Mouse (Mus musculus): ENCODE measurements around the gene Tfap2a. TPM values are rescaled to one million over a fixed set of nuclear protein-coding genes. Genes with fewer than 3 reads are reported as not detected.

Tfap2a gene
- polyA plus RNA-seq, 1 experiment = 5.1 TPM

DNA sequence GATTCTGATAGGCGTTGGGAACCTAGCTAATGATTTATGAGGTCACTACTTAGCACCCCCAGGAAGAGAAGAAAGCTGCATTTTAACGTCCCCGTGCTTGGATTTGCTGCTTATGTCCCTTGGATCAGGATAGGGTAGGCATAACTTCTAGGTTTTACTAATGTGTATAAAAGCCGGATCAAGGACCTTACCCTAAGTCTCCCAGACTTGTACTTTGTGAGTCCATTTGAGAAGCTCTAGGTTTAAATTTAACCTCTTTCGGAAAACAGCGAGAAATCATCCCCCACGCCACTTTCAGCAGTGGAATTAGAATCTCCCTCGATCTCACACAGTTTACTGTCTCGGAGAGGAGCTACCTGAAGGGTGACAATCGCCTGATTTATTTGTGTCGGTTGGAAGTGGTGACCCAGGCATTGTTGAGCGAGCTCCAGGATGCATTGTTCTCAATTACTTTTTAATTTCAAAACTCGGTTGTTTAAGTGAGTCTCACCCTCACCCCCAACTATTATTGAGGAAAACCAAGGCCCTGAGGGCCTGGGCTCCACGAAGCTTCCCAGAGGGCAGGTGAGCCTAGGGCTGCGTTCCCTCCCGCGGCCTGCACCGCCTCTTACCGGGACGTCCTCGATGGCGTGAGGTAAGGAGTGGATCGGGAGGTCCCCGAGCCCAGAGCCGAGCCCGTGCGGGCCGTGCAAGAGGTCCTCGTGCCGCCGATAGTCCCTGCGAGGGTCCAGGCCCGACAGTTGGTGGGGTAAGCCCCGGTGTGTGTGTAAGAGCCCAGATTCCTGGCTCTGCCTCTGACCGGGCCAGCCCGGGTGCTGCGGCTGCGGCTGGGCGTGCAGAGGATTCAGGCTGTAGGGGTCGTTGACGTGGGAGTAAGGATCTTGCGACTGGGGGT, 10.2 kb downstream of the Tfap2a start:
- DNase-seq = no peak
- TF ChIP-seq POLR2A (IDR thresholded peaks at IDR 0.05; ENCODE audit: borderline replicate concordance, insufficient read depth, low read length) (no peak), CTCF (IDR thresholded peaks at IDR 0.05; ENCODE audit: borderline replicate concordance, insufficient read depth, low read depth, low read length) (no peak)
- H3K4me1 ChIP-seq (ENCODE audit: control insufficient read depth, insufficient read depth, low read length) = no peaks in the 10 kb centered on the region
- no peak overlapping the region for H3K4me3 ChIP-seq (replicated peaks; ENCODE audit: insufficient read depth, low read depth, low read length)
- WGBS = 2% methylated on average over 42 of the region's 42 CpGs
- no peak overlapping the region for H3K27ac ChIP-seq (ENCODE audit: insufficient read depth, low read length)
- H3K27me3 ChIP-seq (ENCODE audit: control insufficient read depth, insufficient read depth, low read length) = peaks cover 8% of the 10 kb centered on the region; the same call in 1 of the 2 replicates

DNA sequence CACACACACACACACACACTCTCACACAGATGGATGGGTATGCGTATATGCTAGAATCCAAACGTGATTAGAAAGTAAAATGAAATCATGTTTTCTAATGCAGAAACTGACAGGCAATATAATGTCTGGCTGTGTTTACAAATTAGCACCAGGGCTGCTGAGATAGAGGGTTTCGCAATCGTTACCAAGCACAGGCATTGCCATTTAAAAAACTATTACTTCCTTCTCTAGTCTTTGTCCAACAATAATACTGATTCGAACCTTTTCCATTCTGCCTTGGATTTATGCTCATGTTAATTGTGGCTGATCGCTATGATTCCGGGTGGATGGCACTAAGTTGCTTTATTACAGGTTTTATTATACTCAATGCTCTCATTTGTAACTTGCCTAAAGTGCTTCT, 12.3 kb downstream of the Tfap2a start:
- Histone ChIP-seq H3K4me3 (replicated peaks; ENCODE audit: insufficient read depth, low read depth, low read length) (no peak overlapping the region), H3K27ac (ENCODE audit: insufficient read depth, low read length) (no peak overlapping the region), H3K4me1 (ENCODE audit: control insufficient read depth, insufficient read depth, low read length) (no peaks in the 10 kb centered on the region), H3K27me3 (ENCODE audit: control insufficient read depth, insufficient read depth, low read length) (peaks cover 10% of the 10 kb centered on the region; the same call in 1 of the 2 replicates)
- 8% methylated on average over 7 of the region's 7 CpGs for WGBS
- DNase-seq = no peak
- TF ChIP-seq CTCF (IDR thresholded peaks at IDR 0.05; ENCODE audit: borderline replicate concordance, insufficient read depth, low read depth, low read length) = no peak
- no peak for TF ChIP-seq POLR2A (IDR thresholded peaks at IDR 0.05; ENCODE audit: borderline replicate concordance, insufficient read depth, low read length)

DNA sequence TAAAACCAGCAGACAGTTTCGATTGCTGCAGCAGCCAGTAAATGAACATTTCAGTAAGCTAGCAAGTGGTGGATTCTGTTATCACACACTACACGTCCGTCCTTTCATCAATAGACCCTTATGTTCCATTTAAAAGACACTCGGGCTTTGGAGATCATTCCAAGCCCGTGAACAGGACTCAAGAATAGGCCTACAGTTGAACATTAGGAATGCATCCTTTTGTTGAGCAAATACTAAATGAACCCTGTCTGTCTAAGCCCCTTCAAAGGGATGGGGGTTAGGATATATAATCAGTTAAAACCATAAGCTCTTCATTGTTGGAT, 14.6 kb downstream of the Tfap2a start:
- no peak for DNase-seq
- no peak overlapping the region for H3K4me3 ChIP-seq (replicated peaks; ENCODE audit: insufficient read depth, low read depth, low read length)
- 25% methylated on average over 5 of the region's 5 CpGs for WGBS
- no peak overlapping the region for H3K27ac ChIP-seq (ENCODE audit: insufficient read depth, low read length)
- TF ChIP-seq CTCF (IDR thresholded peaks at IDR 0.05; ENCODE audit: borderline replicate concordance, insufficient read depth, low read depth, low read length) (no peak), POLR2A (IDR thresholded peaks at IDR 0.05; ENCODE audit: borderline replicate concordance, insufficient read depth, low read length) (no peak)
- H3K27me3 ChIP-seq (ENCODE audit: control insufficient read depth, insufficient read depth, low read length) = peaks cover 14% of the 10 kb centered on the region; the same call in 1 of the 2 replicates
- H3K4me1 ChIP-seq (ENCODE audit: control insufficient read depth, insufficient read depth, low read length) = no peaks in the 10 kb centered on the region

DNA sequence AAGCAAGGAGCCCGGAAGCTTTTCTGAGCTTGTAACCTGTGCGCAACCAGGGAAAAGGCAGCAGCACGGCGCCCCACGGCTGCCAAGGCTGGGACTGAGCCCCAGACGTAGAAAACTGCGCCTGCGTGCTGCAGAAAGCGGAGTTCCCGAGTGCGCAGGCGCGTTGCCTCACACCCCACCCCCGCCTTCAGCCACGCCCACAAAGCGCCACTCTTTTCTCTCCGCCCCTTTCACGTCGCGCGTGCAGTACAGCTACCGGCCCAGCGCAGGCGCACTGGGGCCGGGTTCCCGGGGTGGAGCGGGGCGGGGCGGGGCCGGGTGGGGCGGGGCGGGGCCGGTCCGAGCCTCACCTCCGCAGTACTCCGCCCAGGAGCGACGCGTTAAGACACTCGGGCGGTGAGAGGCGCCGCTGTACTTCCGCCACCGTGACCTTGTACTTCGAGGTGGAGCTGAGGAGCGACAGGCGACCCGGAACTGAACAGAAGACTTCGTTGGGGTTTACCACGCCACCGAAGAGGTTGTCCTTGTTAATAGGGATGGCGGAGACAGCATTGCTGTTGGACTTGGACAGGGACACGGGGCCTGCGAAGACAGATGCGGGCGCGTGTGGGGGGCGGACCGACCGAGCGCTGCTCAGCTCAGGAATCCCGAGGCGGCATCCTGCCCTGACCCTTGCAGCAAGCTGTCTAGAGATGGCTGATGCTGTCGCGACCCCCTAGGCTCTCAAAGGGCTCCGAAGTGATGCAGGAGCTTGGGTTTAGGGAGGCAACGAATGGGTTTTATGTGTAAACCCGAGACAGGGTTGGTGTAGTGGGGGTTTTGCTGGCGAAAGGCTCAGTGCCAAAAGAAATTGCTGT, 15.2 kb downstream of the Tfap2a start:
- Histone ChIP-seq H3K27me3 (ENCODE audit: control insufficient read depth, insufficient read depth, low read length) (peaks cover 14% of the 10 kb centered on the region; the same call in 1 of the 2 replicates), H3K27ac (ENCODE audit: insufficient read depth, low read length) (0 out of 2 replicates have a peak overlapping the region, but pooled peaks have one; percentile 71), H3K4me3 (replicated peaks; ENCODE audit: insufficient read depth, low read depth, low read length) (peak overlapping the region; percentile 61), H3K4me1 (ENCODE audit: control insufficient read depth, insufficient read depth, low read length) (no peaks in the 10 kb centered on the region)
- 1% methylated on average over 65 of the region's 70 CpGs for WGBS
- peak; percentile 76 to 81 for DNase-seq
- TF ChIP-seq CTCF (IDR thresholded peaks at IDR 0.05; ENCODE audit: borderline replicate concordance, insufficient read depth, low read depth, low read length) = no peak
- peak; percentile 53; the same call in 1 of the 2 replicates for TF ChIP-seq POLR2A (IDR thresholded peaks at IDR 0.05; ENCODE audit: borderline replicate concordance, insufficient read depth, low read length)

DNA sequence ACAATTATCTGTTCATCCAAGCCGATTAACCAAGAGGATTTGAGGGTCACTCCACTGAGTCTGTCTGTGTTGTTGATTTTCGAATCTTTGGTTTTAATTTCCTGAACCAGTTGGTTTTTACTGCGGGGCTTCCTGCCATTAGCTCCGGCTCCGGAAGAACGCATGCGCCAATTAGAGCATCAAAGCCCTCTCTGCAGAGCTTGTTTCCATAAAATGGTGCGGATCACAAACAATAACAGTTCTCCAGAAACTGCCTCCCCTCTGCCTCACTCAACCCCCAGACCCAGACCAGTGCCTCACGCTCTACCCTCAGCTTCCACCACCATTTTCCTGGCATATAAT, 18.5 kb downstream of the Tfap2a start:
- no peak overlapping the region for H3K4me3 ChIP-seq (replicated peaks; ENCODE audit: insufficient read depth, low read depth, low read length)
- no peak for DNase-seq
- H3K4me1 ChIP-seq (ENCODE audit: control insufficient read depth, insufficient read depth, low read length) = no peaks in the 10 kb centered on the region
- 24% methylated on average over 9 of the region's 9 CpGs for WGBS
- TF ChIP-seq CTCF (IDR thresholded peaks at IDR 0.05; ENCODE audit: borderline replicate concordance, insufficient read depth, low read depth, low read length) (no peak), POLR2A (IDR thresholded peaks at IDR 0.05; ENCODE audit: borderline replicate concordance, insufficient read depth, low read length) (no peak)
- peaks cover 12% of the 10 kb centered on the region; the same call in 1 of the 2 replicates for H3K27me3 ChIP-seq (ENCODE audit: control insufficient read depth, insufficient read depth, low read length)
- no peak overlapping the region for H3K27ac ChIP-seq (ENCODE audit: insufficient read depth, low read length)

DNA sequence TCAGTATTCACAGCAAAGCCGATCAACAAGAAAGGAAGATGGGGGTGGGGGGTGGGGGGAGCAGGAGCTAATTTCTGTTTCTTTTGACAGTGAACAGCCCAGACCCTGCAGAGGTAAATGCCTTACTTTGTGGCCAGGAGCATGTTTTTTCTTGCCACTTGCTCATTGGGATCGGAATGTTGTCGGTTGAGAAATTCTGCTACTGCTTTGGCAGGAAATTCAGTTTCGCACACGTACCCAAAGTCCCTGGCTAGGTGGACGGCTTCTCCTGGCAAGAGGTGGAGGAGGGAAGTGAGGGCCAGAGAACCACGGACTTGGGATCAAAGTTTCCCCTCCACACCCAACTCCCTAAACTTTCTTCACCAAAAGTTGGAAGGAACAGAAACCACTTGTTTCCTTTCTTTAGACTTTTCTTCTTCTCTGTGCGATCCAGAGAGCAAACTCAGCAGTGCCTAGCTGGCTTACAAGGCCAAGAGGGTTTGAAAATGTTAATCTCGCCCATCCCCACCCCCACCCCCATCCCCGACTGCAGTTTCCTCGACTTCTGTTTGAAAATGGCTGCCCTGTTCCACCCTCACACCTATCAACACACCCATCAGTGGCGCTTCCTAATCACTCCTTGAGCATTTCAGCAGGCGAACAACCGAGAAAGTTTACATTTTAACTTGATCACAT, 19.0 kb downstream of the Tfap2a start:
- Histone ChIP-seq H3K27me3 (ENCODE audit: control insufficient read depth, insufficient read depth, low read length) (peaks cover 12% of the 10 kb centered on the region; the same call in 1 of the 2 replicates), H3K4me1 (ENCODE audit: control insufficient read depth, insufficient read depth, low read length) (no peaks in the 10 kb centered on the region), H3K27ac (ENCODE audit: insufficient read depth, low read length) (no peak overlapping the region), H3K4me3 (replicated peaks; ENCODE audit: insufficient read depth, low read depth, low read length) (no peak overlapping the region)
- DNase-seq = no peak
- 25% methylated on average over 14 of the region's 14 CpGs for WGBS
- TF ChIP-seq CTCF (IDR thresholded peaks at IDR 0.05; ENCODE audit: borderline replicate concordance, insufficient read depth, low read depth, low read length) (no peak), POLR2A (IDR thresholded peaks at IDR 0.05; ENCODE audit: borderline replicate concordance, insufficient read depth, low read length) (no peak)

Data from cerebellum, adult 2 months (tissue).